Mouse (Mus musculus): ENCODE measurements around the gene Eef1a1. TPM values are rescaled to one million over a fixed set of nuclear protein-coding genes. Genes with fewer than 3 reads are reported as not detected.
A peak's percentile ranks its signal among the peaks of the same experiment; 100 is the strongest.

Gene Eef1a1
- polyA plus RNA-seq, 2 experiments = 6,070 to 9,083 TPM

DNA sequence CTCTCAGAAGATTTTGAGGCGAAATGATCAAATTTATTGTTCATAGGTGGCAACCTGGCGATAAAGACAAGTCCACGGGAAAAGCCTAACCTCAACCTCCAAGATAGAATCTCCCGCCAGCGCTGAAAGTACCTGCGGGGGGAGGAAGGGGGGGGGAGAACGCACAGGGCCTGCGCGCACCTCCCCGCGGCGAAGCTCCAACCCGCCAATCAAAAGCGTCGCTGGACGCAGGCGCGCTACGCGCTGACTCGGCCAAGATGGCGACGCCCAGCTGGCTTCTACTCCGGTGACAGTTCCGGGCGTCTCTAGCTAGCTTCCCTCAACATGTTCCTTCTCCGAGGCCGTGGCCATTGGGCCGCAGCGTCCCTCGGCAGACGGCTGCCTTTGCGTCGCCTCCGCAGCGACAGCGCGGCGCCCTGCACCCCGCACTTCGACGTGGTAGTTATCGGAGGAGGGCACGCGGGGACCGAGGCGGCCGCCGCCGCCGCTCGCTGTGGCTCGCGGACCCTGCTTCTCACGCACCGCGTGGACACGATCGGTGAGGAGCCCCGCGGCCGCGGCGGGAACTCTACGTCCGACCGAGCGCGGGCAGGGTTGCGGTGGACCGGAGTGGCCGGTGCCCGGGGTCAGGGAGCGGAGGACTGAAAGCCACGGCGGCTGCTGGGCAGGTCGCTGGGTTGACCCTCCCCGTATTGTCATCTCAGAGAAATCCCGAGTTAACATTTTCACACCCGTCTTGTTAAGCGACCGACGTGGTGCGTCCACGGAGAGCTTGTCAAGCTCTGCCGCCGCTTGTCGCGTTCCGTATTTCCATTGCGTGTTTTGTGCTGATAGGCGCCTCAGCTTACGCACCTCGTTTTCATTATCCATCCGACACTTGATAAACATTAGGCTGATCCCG, 40.7 kb downstream of the Eef1a1 start, which contains the start of the genes Mto1 and Gm17324:
Gene Mto1 (plus strand): TSS at position 236 of the 901 bp plus-strand sequence.
Gene Gm17324 (minus strand): TSS at position 814 of the 901 bp plus-strand sequence.
- Histone ChIP-seq H3K4me3 (replicated peaks; ENCODE audit: low read length) (peak within 1 kb of the TSS; percentile 83), H3K9ac (ENCODE audit: low read depth, low read length, severe bottlenecking) (peak within 1 kb of the TSS; percentile 77), H3K4me2 (replicated peaks; ENCODE audit: low read depth, low read length, severe bottlenecking) (peak within 1 kb of the TSS; percentile 69), H3K4me1 (ENCODE audit: control insufficient read depth, insufficient read depth, low read length) (peaks cover 4% of the 10 kb centered on the region), H3K9me3 (ENCODE audit: control insufficient read depth, low read length) (no peaks in the 10 kb centered on the region), H3K36me3 (ENCODE audit: control insufficient read depth, insufficient read depth, low read length) (peaks cover 21% of the 10 kb centered on the region), H3K27me3 (ENCODE audit: control insufficient read depth, insufficient read depth, low read length) (peaks cover 15% of the 10 kb centered on the region; the same call in 1 of the 2 replicates), H3K27ac (replicated peaks; ENCODE audit: low read depth, low read length) (peak within 1 kb of the TSS; percentile 87)
- WGBS = under 1% methylated on average over 93 of the region's 96 CpGs
- DNase-seq (ENCODE audit: low spot score) (peak; percentile 92), ATAC-seq (ENCODE audit: low FRiP score, low read depth) (peak; percentile 95)
- TF ChIP-seq POLR2A (IDR thresholded peaks at IDR 0.05; ENCODE audit: borderline replicate concordance, extremely low read depth, insufficient read depth, insufficient read length) = peak; percentile 76; the same call in 1 of the 2 replicates

DNA sequence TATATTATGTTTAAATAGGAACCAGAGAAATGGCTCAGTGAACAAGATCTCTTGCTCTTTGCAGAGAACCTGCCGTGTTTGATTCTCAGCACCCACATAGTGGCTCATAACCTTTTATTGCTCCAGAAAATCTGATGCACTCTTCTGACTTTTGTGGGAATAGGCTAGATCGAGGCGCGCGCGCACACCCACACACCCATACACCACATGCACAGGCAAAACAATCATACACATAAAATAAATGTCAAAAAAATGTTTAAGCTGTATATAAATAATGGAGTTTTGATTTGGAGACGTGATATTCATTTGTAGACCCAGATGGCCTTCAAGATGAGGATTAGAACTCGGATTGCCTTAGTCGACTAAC, 41.4 kb downstream of the Eef1a1 start:
- DNase-seq (ENCODE audit: low spot score) = no peak

GRCm38 (mm10) chr9:78442579-78443392, 46.2 kb downstream of the Eef1a1 start, which contains the start of gene Cgas:
Cgas (minus strand) TSS chr9:78443237.
- WGBS = 1% methylated on average over 80 of the region's 81 CpGs
- H3K27me3 ChIP-seq (ENCODE audit: control insufficient read depth, insufficient read depth, low read length) = peaks cover 55% of the 10 kb centered on the region

More for the DNA sequence above, 41.4 kb downstream of the Eef1a1 start:
- ATAC-seq (ENCODE audit: low FRiP score, low read depth) = peak; percentile 25
- TF ChIP-seq POLR2A (IDR thresholded peaks at IDR 0.05; ENCODE audit: borderline replicate concordance, extremely low read depth, insufficient read depth, insufficient read length) = no peak
- Histone ChIP-seq H3K4me1 (ENCODE audit: control insufficient read depth, insufficient read depth, low read length) (peaks cover 7% of the 10 kb centered on the region), H3K27me3 (ENCODE audit: control insufficient read depth, insufficient read depth, low read length) (peaks cover 21% of the 10 kb centered on the region), H3K27ac (replicated peaks; ENCODE audit: low read depth, low read length) (no peak overlapping the region), H3K9ac (ENCODE audit: low read depth, low read length, severe bottlenecking) (peak overlapping the region; percentile 77; the same call in 1 of the 2 replicates), H3K4me2 (replicated peaks; ENCODE audit: low read depth, low read length, severe bottlenecking) (peak overlapping the region; percentile 69), H3K9me3 (ENCODE audit: control insufficient read depth, low read length) (no peaks in the 10 kb centered on the region), H3K4me3 (replicated peaks; ENCODE audit: low read length) (peak overlapping the region; percentile 83), H3K36me3 (ENCODE audit: control insufficient read depth, insufficient read depth, low read length) (peaks cover 16% of the 10 kb centered on the region)
- 32% methylated on average over 9 of the region's 9 CpGs for WGBS

DNA sequence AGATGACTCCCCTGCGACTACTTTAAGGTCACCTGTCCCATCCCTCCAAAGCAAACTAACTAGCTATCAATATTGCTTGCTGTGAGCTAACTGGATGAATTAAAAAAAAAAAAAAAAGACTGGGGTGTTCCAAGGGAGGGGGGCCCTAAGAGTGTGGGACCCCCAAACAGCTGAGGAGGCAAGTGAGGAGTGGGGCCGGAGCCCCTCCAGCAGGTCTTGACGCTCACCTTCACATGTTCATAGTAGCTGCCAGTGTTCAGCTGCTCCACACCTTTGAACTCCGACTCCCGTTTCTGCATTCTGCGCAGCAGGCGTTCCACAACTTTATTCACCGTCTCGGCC, 46.7 kb downstream of the Eef1a1 start:
- DNase-seq (ENCODE audit: low spot score) (no peak), ATAC-seq (ENCODE audit: low FRiP score, low read depth) (no peak)
- H3K27me3 ChIP-seq (ENCODE audit: control insufficient read depth, insufficient read depth, low read length) = peaks cover 55% of the 10 kb centered on the region
- H3K9ac ChIP-seq (ENCODE audit: low read depth, low read length, severe bottlenecking) = peak overlapping the region; percentile 67
- H3K27ac ChIP-seq (replicated peaks; ENCODE audit: low read depth, low read length) = no peak overlapping the region
- peaks cover 9% of the 10 kb centered on the region; the same call in 1 of the 2 replicates for H3K4me1 ChIP-seq (ENCODE audit: control insufficient read depth, insufficient read depth, low read length)
- TF ChIP-seq POLR2A (IDR thresholded peaks at IDR 0.05; ENCODE audit: borderline replicate concordance, extremely low read depth, insufficient read depth, insufficient read length) = no peak
- H3K9me3 ChIP-seq (ENCODE audit: control insufficient read depth, low read length) = no peaks in the 10 kb centered on the region
- WGBS = 3% methylated on average over 9 of the region's 9 CpGs
- peak overlapping the region; percentile 56 for H3K4me3 ChIP-seq (replicated peaks; ENCODE audit: low read length)
- H3K4me2 ChIP-seq (replicated peaks; ENCODE audit: low read depth, low read length, severe bottlenecking) = peak overlapping the region; percentile 84
- H3K36me3 ChIP-seq (ENCODE audit: control insufficient read depth, insufficient read depth, low read length) = no peaks in the 10 kb centered on the region

More at GRCm38 (mm10) chr9:78442579-78443392, 46.2 kb downstream of the Eef1a1 start, which contains the start of gene Cgas:
- H3K36me3 ChIP-seq (ENCODE audit: control insufficient read depth, insufficient read depth, low read length) = no peaks in the 10 kb centered on the region
- peaks cover 9% of the 10 kb centered on the region; the same call in 1 of the 2 replicates for H3K4me1 ChIP-seq (ENCODE audit: control insufficient read depth, insufficient read depth, low read length)
- H3K4me2 ChIP-seq (replicated peaks; ENCODE audit: low read depth, low read length, severe bottlenecking) = peak within 1 kb of the TSS; percentile 84
- H3K27ac ChIP-seq (replicated peaks; ENCODE audit: low read depth, low read length) = no peak within 1 kb of the TSS
- ATAC-seq (ENCODE audit: low FRiP score, low read depth) (peak; percentile 56; the same call in 1 of the 2 replicates), DNase-seq (ENCODE audit: low spot score) (peak; percentile 67)
- no peaks in the 10 kb centered on the region for H3K9me3 ChIP-seq (ENCODE audit: control insufficient read depth, low read length)
- peak within 1 kb of the TSS; percentile 56 for H3K4me3 ChIP-seq (replicated peaks; ENCODE audit: low read length)
- H3K9ac ChIP-seq (ENCODE audit: low read depth, low read length, severe bottlenecking) = peak within 1 kb of the TSS; percentile 67
- no peak for TF ChIP-seq POLR2A (IDR thresholded peaks at IDR 0.05; ENCODE audit: borderline replicate concordance, extremely low read depth, insufficient read depth, insufficient read length)

GRCm38 (mm10) chr9:78439426-78439825, 49.5 kb downstream of the Eef1a1 start:
- Histone ChIP-seq H3K36me3 (ENCODE audit: control insufficient read depth, insufficient read depth, low read length) (no peaks in the 10 kb centered on the region), H3K9ac (ENCODE audit: low read depth, low read length, severe bottlenecking) (no peak overlapping the region), H3K4me2 (replicated peaks; ENCODE audit: low read depth, low read length, severe bottlenecking) (no peak overlapping the region), H3K9me3 (ENCODE audit: control insufficient read depth, low read length) (no peaks in the 10 kb centered on the region), H3K4me3 (replicated peaks; ENCODE audit: low read length) (no peak overlapping the region), H3K27ac (replicated peaks; ENCODE audit: low read depth, low read length) (no peak overlapping the region), H3K4me1 (ENCODE audit: control insufficient read depth, insufficient read depth, low read length) (peaks cover 9% of the 10 kb centered on the region; the same call in 1 of the 2 replicates), H3K27me3 (ENCODE audit: control insufficient read depth, insufficient read depth, low read length) (peaks cover 46% of the 10 kb centered on the region)
- ATAC-seq (ENCODE audit: low FRiP score, low read depth) = no peak
- 58% methylated on average over 5 of the region's 5 CpGs for WGBS
- DNase-seq (ENCODE audit: low spot score) = no peak
- TF ChIP-seq POLR2A (IDR thresholded peaks at IDR 0.05; ENCODE audit: borderline replicate concordance, extremely low read depth, insufficient read depth, insufficient read length) = no peak
